Mouse (Mus musculus): ENCODE measurements around the gene Eftud2.

Eftud2 gene

DNA sequence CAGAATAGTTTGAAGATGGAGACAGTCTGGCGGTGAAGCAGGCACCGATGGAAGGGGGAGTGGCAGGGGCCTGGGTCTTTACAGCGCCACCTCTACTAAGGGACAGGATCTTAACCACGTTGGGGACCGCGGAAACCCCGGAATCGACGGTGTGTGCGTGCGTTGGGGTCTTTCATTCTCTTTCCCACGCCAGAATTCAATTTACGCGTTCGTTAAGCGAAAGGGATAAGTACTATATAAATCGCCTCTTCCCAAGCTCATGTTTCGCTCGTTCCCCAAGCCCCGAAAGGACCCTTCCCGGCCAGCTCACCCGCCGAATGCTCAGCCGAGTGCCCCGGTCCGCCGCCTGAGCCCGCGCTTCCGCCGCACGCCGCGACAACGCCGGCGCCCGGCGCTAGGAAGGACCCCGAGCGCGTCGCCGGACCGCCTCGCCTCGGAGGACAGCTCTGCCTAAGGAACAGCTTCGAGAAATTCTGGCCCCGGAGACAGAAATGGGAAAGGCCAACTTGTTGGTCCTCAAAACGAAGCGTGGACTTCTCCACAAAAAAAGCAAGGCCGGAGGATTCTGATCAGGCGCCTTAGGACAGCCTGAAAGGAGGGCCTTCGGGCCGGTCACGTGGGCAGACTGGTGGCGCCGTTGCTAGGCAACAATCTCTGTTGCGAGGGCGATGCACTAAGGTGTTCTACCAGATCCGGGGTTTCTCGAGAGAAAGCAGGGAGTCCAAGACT is at the start of gene Eftud2, which contains the start of gene Ccdc103:
Gene Eftud2, minus strand, starts transcription at position 401 of the 729 bp plus-strand sequence.
Gene Ccdc103, plus strand, starts transcription at position 620 of the 729 bp plus-strand sequence.
- peak; percentile 77; the same call in 1 of the 2 replicates for ATAC-seq (ENCODE audit: insufficient number of reproducible peaks, low FRiP score, low TSS enrichment)

DNA sequence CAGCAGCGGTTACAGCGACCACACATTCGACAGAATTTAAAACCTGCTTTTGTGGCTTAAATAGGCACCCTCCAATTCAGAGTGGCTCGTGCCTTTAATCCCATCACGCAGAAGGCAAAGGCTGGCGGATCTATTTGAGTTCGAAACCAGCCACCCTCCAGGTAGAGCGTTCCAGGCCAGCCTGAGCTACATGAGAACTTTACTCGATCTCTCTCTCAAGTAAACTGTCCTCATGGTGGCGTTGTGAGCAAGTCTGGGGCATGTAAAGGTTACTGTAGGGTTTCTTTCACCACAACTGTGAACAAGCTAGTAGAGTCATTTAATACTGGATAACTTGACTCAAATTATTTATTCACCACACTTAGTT is 44.5 kb upstream of the Eftud2 start:
- ATAC-seq (ENCODE audit: insufficient number of reproducible peaks, low FRiP score, low TSS enrichment): no peak

DNA sequence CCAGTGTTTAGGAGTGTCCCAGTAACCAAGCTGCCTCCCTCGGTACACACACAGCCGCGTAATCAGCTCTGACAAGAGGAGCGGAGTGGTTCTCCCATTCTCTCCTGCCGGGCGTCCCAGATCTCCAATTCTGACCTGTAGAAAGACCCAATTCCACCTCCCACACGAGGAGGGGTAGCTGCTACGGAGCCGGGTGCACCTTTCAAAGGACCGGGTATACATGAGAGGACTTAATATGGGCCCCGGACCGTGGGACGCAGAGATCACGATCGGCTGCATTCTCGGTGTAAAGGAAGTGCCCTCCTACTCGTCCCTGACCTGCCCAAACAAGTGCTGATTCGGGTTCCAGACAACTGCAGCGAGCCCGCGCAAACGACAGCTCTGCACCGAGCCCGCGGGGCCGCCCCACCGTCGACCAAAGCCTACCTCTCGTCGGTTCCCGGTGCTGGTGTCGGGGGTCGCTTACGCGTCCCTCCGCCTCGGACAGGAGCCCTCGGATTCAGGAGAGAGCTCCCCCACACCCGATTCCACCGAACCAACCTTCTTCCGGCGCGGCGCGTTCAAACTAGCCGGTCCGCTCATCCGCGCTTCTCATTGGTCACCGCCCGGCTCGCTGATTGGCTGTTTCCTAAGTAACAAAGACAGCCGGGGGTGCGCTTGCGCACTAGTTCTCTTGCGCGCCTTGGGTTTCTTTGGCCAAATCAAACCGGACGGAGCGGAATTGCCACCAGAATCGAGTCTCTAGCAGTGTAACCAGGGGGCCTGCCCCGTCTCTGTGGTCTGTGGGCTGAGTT is 44.0 kb upstream of the Eftud2 start, which contains the start of gene Kif18b:
Gene Kif18b, minus strand, starts transcription at position 568 of the 794 bp plus-strand sequence.
- ATAC-seq (ENCODE audit: insufficient number of reproducible peaks, low FRiP score, low TSS enrichment): peak; percentile 88

DNA sequence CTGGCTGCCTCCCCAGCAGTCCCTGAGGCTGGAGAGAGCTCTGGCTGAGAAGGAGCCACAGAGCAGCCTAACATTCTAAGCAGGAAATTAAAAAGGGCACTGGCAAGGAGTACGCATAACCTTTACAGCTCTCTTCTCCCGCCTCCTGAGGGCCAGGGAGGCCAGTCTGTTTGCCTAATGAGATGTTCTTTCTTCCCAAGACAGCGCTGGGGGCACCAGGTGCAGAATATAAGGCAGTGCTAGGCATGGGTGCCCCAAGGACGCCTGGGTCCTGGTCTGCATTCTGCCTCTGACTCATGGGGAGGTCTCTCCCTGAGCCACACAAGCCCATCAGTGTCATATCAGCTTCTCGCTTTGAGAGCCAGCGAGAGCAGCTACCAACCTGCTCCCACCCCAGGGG is 40.7 kb upstream of the Eftud2 start:
- no peak for ATAC-seq (ENCODE audit: insufficient number of reproducible peaks, low FRiP score, low TSS enrichment)

DNA sequence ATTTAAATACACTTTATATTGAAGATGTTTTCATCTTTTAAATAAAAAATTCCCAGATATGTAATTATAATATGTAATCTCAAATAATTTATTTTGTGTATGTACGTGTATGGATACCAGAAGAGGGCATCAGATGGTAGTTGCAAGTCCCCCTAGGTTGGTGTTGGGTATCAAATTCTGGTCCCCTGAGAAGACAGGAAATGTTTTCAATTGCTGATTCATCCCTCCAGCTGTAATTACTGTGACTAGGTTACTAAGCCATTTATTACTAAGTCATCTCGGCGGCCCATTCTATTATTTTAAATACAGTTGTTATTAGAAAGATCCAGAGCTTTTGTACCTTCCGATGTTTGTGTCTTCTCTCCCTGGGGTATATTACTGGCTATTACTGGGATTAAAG is 37.3 kb upstream of the Eftud2 start:
- no peak for ATAC-seq (ENCODE audit: insufficient number of reproducible peaks, low FRiP score, low TSS enrichment)

DNA sequence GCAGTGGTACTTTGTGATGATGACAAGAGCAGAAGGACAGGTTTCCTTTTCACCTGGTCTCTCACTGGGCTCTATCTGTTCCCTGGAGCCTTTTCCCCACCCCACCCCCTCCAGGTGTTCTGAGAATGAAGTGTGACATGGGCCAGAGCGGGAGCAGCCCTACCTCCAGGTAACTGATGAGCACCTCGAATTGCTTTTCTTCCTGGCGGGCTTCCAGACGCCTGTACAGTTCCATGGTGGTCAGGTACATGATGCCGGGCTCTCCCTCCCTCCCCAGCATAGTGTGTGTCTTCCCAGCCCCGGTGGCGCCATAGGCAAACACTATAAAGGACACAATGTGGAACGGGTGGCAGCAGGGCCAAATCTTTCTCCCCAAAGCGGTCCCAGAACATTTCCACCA is 34.6 kb upstream of the Eftud2 start:
- no peak for ATAC-seq (ENCODE audit: insufficient number of reproducible peaks, low FRiP score, low TSS enrichment)

DNA sequence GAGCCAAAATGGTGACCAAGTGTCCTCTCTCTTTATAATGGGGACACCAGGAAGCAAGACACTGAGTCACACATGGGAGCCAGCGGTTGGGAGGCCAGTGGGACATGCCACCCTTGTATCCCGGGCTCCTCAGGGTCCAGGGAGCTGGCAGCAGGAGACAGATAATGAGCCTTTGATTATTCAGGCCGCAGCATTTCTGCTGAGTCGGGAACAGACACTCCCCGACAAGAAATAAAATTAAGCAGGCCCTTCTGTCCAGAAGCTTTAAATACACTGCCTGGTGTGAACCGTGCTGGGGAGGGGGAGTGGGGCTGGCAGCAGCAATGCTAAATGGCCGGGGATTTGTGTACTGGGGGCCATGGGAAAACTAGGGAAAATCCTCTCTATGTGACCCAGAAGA is 30.6 kb upstream of the Eftud2 start:
- no peak for ATAC-seq (ENCODE audit: insufficient number of reproducible peaks, low FRiP score, low TSS enrichment)

DNA sequence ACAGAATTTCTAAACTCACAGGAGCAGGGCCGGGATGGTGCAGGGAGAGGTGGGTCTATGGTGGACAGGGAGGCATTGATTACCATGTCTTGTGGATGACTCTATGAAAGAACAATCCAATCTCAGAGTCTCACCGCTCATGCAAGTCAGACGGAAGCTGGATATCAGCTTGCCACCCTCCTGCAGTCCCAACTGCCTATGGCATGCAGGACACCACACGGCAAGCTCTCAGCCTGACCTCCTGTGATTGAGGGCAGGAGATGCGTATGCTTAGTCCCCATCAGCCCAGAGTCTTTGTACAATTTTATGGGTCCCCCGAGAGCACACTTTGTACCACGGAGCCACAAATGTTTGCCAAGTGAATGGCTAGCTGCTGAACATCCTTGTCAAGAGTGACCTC is 22.9 kb upstream of the Eftud2 start:
- no peak for ATAC-seq (ENCODE audit: insufficient number of reproducible peaks, low FRiP score, low TSS enrichment)

DNA sequence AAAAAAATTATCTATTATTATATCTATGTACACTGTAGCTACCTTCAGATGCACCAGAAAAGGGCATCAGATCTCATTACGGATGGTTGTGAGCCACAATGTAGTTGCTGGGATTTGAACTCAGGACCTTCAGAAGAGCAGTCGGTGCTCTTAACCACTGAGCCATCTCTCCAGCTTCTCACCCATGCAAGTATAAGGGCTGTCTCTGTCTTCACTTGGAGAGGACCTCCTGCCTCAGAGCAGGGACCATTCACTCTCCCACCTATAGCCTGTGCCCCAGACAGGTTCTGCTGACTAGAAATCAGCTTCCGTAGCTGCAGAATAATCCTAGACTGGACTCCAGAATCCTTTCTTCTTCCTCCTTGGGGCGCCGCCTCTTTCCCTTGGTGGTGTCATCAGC is 21.3 kb upstream of the Eftud2 start:
- no peak for ATAC-seq (ENCODE audit: insufficient number of reproducible peaks, low FRiP score, low TSS enrichment)

DNA sequence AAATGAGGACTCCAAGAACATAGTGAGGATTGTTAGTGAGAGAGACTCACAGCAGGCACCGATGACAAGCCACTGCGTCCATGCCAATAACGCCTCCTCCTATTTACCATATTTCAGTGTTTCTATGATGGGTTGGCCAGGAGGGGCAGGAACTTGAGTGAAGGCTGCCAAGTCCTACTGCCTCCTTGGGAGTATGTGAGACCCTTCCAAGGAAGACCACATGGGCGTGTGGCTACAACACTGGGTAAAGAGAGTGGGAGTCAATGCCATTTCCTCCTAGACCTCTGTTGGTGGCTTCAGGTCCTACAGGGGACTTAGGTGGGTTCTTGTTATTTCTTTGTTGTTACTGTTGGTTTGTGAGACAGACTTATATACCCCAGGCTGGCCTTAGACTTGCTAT is 20.4 kb upstream of the Eftud2 start:
- ATAC-seq (ENCODE audit: insufficient number of reproducible peaks, low FRiP score, low TSS enrichment): no peak

DNA sequence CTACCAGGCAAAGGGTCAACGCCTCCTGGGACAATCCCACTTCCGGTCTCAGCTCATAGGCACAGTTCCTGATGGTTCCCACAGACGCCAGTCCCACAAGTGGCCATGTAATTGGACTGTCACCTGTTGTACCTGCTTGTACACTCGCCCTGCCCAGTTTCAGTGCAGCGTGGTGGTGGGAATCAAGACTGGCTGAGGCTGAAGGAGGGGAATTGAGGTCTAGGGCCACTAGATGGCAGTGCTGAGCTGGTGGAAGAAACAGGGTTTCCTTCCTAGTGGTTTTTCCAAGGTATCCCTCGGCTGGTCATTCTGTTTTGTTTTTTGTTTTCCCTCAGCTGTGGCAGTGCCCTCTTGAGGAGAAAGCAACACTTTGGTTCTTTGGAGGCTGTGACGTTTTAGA is 20.0 kb upstream of the Eftud2 start, which contains the start of gene Gfap:
Gene Gfap, minus strand, starts transcription at position 150 of the 400 bp plus-strand sequence.
- ATAC-seq (ENCODE audit: insufficient number of reproducible peaks, low FRiP score, low TSS enrichment): peak; percentile 58; the same call in 1 of the 2 replicates

DNA sequence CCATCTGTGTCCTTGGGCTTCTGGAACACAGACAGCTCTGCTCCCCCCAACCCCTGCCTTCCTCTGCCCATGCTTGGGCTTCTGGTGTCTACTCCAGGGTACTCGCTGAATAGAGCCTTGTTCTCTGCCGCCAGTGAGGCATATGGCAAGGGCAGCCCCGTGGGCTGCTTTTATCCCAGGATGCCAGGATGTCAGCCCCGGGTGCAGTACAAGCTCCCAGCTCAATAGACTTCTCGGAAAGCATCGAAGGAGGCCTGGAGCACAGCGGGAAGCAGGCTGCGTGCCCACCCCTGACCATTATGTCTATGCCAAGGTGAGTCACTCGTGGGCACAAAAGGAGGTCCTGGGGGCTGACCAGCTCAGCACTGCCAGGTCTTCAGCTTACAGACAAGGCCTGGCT is 17.6 kb upstream of the Eftud2 start:
- peak; percentile 26; the same call in 1 of the 2 replicates for ATAC-seq (ENCODE audit: insufficient number of reproducible peaks, low FRiP score, low TSS enrichment)

DNA sequence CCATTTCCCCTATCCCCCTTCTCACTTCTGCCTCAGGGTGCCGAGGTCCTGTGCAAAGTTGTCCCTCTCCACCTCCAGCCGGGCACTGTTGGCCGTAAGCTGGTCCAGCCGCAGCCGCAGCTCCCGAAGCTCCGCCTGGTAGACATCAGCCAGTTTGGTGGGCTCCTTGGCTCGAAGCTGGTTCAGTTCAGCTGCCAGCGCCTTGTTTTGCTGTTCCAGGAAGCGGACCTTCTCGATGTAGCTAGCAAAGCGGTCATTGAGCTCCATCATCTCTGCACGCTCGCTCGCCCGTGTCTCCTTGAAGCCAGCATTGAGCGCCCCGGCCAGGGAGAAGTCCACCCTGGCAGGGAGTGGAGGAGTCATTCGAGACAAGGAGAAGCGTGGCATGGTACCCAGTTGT is 15.9 kb upstream of the Eftud2 start:
- ATAC-seq (ENCODE audit: insufficient number of reproducible peaks, low FRiP score, low TSS enrichment): no peak

DNA sequence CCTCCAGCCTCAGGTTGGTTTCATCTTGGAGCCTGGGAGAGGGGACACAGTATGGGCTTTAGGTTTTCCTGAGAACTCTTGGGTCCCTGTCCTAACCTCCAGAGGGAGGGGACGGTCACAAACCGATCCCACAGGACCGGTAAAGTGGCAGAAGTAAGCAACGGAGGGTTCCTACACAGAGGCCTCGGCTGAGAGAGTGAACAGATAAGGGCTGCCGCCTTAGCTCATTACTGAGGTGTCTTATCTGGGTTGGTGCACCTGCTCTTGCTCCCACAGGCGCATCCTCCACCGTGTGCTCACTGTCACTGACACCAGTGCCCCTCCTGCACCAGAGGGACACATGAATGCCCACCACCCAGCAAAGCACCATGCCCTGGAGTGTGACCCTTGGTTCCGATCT is 15.0 kb upstream of the Eftud2 start:
- no peak for ATAC-seq (ENCODE audit: insufficient number of reproducible peaks, low FRiP score, low TSS enrichment)

DNA sequence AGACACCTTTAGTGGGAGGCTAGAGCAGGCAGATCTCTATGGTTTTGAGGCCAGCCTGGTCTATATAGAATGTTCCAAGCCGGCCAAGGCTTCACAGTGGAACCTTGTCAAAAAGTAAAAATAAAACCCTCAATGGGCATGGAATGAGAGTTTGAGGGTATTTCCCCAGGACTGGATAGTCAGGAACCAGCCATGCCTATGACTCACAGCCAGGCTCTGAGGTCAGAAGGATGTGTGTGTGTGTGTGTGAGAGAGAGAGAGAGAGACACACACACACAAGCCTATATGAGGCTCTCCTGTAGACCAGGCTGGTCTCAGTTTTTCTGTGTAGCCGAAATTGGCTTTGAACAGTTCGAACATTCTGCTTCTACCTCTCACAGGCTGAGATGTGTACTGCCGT is 13.9 kb upstream of the Eftud2 start:
- no peak for ATAC-seq (ENCODE audit: insufficient number of reproducible peaks, low FRiP score, low TSS enrichment)

DNA sequence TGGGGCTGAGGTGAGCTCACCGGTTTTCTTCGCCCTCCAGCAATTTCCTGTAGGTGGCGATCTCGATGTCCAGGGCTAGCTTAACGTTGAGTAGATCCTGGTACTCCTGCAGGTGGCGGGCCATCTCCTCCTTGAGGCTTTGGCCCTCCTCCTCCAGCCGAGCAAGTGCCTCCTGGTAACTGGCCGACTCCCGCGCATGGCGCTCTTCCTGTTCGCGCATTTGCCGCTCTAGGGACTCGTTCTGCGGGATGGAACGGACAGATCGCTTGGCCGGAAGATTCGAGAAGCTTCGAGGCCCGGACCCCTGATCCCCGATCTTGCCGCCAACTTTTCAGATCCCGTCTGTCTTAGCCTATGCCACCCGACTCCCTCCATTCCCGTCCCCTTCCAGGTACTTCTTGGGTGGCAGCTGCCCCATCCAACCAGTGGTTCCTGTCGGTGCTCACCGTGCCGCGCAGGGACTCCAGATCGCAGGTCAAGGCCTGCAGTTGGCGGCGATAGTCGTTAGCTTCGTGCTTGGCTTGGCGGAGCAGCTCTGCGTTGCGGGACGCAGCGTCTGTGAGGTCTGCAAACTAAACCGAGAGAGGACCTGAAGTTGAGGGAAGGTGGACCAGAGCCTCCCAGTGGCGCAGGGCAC is 12.3 kb upstream of the Eftud2 start:
- peak; percentile 52; the same call in 1 of the 2 replicates for ATAC-seq (ENCODE audit: insufficient number of reproducible peaks, low FRiP score, low TSS enrichment)

DNA sequence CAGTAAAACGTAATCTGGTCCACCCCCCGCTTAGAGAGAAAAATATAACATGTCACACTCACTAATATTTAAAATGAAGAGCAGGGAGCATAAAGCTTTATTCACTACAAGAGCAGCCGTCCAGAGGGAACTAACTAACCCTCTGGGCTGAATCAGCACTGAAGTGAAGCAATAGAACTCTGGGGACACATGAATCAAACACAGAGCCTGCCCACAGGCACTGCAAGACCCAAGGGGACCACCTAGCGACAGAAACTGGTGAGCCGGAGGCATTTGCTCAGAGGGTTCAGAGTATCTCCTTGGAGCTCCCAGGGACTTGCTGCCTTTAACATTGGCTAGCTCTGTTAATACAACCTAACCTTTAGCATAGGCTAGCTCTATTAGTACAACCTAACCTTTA is 9.3 kb upstream of the Eftud2 start:
- no peak for ATAC-seq (ENCODE audit: insufficient number of reproducible peaks, low FRiP score, low TSS enrichment)

DNA sequence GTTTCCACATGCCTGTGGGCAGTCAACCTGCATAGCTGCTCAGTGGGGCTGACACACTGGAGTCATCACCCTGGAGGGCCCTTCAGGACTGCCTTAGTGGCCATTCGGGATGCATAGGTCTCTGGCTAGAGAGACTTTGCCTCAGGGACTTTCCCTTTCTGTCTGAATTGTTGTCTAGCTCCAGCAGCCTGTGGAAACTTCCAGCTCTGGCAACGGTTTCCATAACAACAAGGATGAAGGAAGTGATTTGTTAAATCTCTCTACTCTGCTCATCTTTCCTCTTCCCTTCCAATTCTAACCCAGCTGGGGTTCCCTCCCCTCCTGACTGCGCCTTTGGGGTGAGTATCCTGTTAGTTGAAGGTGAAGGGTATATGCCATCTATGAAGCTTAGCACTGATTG is 7.3 kb upstream of the Eftud2 start:
- ATAC-seq (ENCODE audit: insufficient number of reproducible peaks, low FRiP score, low TSS enrichment): no peak

DNA sequence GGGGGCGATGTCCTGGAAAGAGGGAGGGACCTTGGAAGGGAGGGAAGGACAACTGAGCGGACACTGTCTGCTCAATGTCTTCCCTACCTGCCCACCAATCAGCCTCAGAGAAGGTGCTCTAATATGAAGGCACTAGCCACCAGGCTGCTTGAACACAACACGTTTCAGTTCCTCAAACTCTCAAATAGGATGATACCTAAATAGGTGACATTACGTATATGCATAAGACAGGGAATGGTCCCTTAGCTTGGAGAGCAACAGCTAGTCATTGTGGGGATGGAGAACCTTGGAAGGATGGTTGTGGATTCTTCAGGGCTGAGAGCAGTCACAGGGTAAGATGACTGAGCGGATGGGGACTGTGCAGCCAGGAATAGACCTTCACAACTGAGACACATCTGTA is 6.6 kb upstream of the Eftud2 start:
- ATAC-seq (ENCODE audit: insufficient number of reproducible peaks, low FRiP score, low TSS enrichment): no peak

DNA sequence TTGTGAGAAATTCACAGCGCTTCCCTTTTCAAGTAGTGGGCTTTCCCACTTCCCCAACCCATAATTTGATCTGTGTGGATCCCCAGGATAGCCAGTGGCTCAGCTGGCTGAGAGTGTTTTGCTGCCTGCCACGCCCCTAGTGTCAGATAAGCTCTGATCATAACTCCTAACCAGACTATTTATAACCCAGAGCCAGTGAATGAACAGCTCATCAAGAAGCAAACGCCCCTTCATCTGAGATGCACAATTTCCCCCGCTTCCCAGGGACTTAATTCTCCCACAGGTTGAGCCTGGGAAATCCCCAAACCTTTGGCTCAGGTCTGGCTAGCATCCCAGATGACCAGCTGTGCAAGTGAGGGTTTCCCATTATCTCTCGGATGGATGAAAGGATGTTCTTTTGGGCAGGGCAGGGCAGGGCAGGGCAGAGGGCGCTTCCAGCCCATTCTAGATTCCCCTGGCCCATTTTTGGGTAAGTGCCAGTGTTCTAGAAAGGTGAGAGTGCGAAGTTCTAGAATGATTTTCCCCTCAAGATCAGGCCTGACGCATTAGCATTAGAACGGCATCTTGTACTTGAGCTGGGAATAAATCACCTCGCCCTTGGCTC is 3.9 kb upstream of the Eftud2 start, which contains the start of gene Fam187a:
Gene Fam187a, plus strand, starts transcription at position 554 of the 604 bp plus-strand sequence.
- ATAC-seq (ENCODE audit: insufficient number of reproducible peaks, low FRiP score, low TSS enrichment): no peak
